Mouse (Mus musculus): ENCODE measurements around the gene Klf7. TPM values are rescaled to one million over a fixed set of nuclear protein-coding genes. Genes with fewer than 3 reads are reported as not detected.
A peak's percentile ranks its signal among the peaks of the same experiment; 100 is the strongest.

The Klf7 gene
- polyA plus RNA-seq, 1 experiment from 2014 or later: 18.9 TPM

DNA sequence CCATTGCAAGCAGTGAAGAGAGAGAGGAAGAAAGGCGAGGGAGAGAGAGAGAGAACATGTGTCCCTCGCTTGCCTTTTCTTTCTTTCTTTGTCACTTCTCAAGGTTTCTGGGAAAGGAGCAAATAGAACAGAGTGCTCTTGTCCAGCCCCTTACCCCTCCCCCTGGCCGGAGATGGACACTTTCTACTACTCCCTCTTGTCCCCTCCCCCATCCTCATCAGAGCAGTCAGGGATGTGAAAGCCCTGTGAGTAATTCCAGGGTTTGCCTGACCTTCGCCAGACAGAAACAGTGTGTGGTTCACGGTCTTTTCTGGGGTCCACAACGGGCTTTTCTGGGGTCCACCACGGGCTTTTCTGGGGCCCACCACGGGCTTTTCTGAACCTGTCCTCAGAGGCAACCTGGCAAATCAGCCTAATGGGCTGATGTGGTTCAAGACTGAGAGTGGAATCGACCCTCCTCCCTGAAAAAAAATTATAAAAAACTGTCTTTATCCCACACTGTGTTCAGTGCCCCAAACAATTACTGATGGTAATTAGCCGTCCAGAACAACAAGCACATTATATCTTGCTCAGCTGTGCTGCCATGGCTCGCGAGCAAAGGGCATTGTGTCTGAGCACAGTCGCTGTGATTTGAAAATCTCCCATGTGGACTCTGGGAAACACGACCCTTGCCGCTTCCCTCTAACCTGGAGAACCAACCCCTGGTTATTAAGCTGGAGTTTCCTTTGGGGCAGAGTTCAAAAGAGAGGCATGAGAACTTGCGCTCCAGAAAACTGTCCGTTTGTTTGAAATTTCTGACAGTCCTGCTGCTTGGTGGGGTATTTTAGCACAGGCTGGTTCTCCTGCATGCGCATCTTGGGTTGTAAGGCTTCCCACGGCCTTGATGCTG lies 127.6 kb downstream of the Klf7 start:
- WGBS: 41% methylated on average over 19 of the region's 19 CpGs

DNA sequence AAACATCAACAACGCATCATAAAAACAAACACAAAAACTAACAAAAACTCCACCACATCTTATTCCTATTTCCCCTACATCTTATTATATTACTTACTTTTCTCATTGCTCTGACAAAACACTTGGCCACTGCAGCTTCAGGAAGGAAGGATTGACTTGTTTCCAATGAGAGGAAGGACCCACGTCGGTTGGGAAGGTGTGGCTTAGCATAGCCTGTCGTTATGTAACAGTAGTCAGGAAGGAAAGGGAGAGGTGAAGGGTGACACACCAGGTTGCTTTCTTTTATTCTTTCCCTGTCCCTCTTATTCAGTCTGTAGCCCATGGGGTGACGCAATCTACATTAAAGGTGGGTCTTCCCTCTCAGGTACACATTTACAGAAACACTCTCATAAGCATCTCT lies 129.6 kb downstream of the Klf7 start:
- Histone ChIP-seq H3K9ac (no peak overlapping the region), H3K27ac (no peak overlapping the region), H3K4me3 (no peak overlapping the region), H3K4me2 (no peak overlapping the region), H3K9me3 (replicated peaks) (no peaks in the 10 kb centered on the region), H3K27me3 (no peaks in the 10 kb centered on the region), H3K36me3 (no peaks in the 10 kb centered on the region), H3K4me1 (replicated peaks) (peaks cover 24% of the 10 kb centered on the region)
- ATAC-seq (replicated peaks; ENCODE audit: insufficient number of reproducible peaks, insufficient read depth, low FRiP score, low read depth): no peak
- 58% methylated on average over 5 of the region's 5 CpGs for whole genome bisulfite sequencing

More for the DNA sequence above, 127.6 kb downstream of the Klf7 start:
- H3K4me2 ChIP-seq: no peak overlapping the region; the same call in 1 of the 2 replicates
- H3K4me1 ChIP-seq (replicated peaks): peaks cover 28% of the 10 kb centered on the region
- ATAC-seq (replicated peaks; ENCODE audit: insufficient number of reproducible peaks, insufficient read depth, low FRiP score, low read depth): 0 out of 2 replicates have a peak, but pooled peaks have one; percentile 62
- H3K4me3 ChIP-seq: no peak overlapping the region
- no peak overlapping the region for H3K9ac ChIP-seq
- no peaks in the 10 kb centered on the region for H3K9me3 ChIP-seq (replicated peaks)
- H3K27me3 ChIP-seq: no peaks in the 10 kb centered on the region
- H3K36me3 ChIP-seq: no peaks in the 10 kb centered on the region
- 0 out of 2 replicates have a peak overlapping the region, but pooled peaks have one; percentile 13 for H3K27ac ChIP-seq

DNA sequence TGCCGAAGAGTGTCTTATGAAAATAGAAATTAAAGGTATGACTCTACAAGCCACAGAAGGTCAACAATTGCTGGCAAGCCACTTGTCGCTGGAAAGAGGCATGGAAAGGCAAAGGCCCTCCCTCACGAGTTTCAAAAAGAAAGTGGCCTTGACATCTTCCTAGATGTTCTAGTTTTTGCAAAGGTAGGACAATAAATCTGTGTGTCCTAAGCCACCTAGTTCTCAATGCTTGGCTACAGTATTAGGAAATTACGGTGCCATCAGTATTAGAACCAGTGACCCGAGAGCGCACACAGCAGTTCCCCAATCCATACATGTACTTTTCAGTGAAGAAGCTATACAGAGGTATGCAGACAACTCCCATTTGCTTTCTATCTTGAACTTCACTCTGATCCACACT lies 131.7 kb downstream of the Klf7 start:
- Histone ChIP-seq H3K27ac (no peak overlapping the region), H3K36me3 (no peaks in the 10 kb centered on the region), H3K4me2 (no peak overlapping the region), H3K27me3 (no peaks in the 10 kb centered on the region), H3K9me3 (replicated peaks) (no peaks in the 10 kb centered on the region), H3K4me3 (no peak overlapping the region), H3K4me1 (replicated peaks) (peaks cover 17% of the 10 kb centered on the region), H3K9ac (no peak overlapping the region)
- ATAC-seq (replicated peaks; ENCODE audit: insufficient number of reproducible peaks, insufficient read depth, low FRiP score, low read depth): no peak
- 90% methylated on average over 6 of the region's 6 CpGs for WGBS

DNA sequence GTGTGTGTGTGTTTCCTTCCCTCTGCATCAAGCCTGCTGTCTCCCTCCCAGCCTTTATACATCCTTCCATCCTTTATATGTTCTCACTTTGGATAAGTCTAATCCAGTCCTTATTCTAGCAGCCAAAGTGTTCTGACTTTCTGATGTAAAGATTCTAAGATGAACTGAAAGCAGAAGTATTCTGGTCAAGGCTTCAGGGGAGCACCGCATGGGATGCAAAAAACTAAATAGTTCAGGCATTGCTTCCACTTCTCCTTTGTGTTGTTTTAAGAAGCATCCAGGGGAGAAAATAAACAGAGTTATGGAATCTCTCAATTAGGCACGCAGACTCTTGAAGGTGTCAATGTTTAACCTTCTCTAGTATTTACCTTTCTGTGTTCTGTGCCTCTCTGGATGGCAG lies 141.3 kb downstream of the Klf7 start:
- Histone ChIP-seq H3K9ac (no peak overlapping the region), H3K27me3 (no peaks in the 10 kb centered on the region), H3K36me3 (no peaks in the 10 kb centered on the region), H3K4me3 (no peak overlapping the region), H3K4me1 (replicated peaks) (peaks cover 6% of the 10 kb centered on the region), H3K9me3 (replicated peaks) (no peaks in the 10 kb centered on the region), H3K4me2 (no peak overlapping the region), H3K27ac (no peak overlapping the region)
- 56% methylated on average over 2 of the region's 2 CpGs for WGBS
- no peak for ATAC-seq (replicated peaks; ENCODE audit: insufficient number of reproducible peaks, insufficient read depth, low FRiP score, low read depth)

Small RNA genes lying within 50 kb of the gene (microRNA-seq; reads per million reads assigned to microRNA genes)
- gene Mir6899: 0.84 reads per million
